Mouse (Mus musculus) lung, postnatal 0 days (tissue): ENCODE results near the gene Kcnb1.

Source experiments
- CTCF ChIP-seq: IDR thresholded peaks from 2 replicates; pipeline ENCODE4 v1.5.1; 2016; ENCODE audit warnings: antibody characterized with exemption, mild to moderate bottlenecking
- EP300 ChIP-seq: IDR thresholded peaks from 2 replicates; pipeline ENCODE4 v1.6.1; 2016; ENCODE audit warnings: antibody characterized with exemption, mild to moderate bottlenecking, control low read depth

- TF ChIP-seq CTCF (no peak), EP300 (no peak)
Measured at GRCm38 (mm10) chr2:167121996-167122395, 68.0 kb downstream of the Kcnb1 start.
